Mouse (Mus musculus) forebrain, embryonic 16.5 days (tissue): Measurements from ENCODE around the gene Olfr1419. TPM values are rescaled to one million over a fixed set of nuclear protein-coding genes. Genes with fewer than 3 reads are reported as not detected.
A peak's percentile ranks its signal among the peaks of the same experiment; 100 is the strongest.
"Not testable (repeated sequence)": the region's sequence is repeated elsewhere in the genome, so short reads cannot be mapped to it uniquely, and the experiment has no call there.

Experiments
- ATAC-seq: fragments of 200-750 bp; cut with Nextera tagmentation; 2 replicates; pipeline ENCODE4 v1.8.0; 2017; ENCODE audit warnings: mild to moderate bottlenecking, moderate library complexity
- H3K27ac ChIP-seq: fragments of 300-500 bp; sonication (generic); 2 replicates; pipeline ENCODE4 v1.5.1; 2014; ENCODE audit warnings: low read length, control low read depth
- H3K27me3 ChIP-seq: fragments of 300-500 bp; sonication (generic); replicated peaks from 2 replicates; pipeline ENCODE4 v1.6.1; 2014; ENCODE audit warnings: low read length; ENCODE audit not compliant: control insufficient read depth, insufficient read depth
- H3K36me3 ChIP-seq: fragments of 300-500 bp; sonication (generic); 2 replicates; pipeline ENCODE4 v1.6.1; 2014; ENCODE audit not compliant: control insufficient read depth, insufficient read depth
- H3K4me1 ChIP-seq: fragments of 300-500 bp; sonication (generic); replicated peaks from 2 replicates; pipeline ENCODE4 v1.6.1; 2014; ENCODE audit warnings: low read length; ENCODE audit not compliant: control insufficient read depth, insufficient read depth
- H3K4me2 ChIP-seq: fragments of 300-500 bp; sonication (generic); 2 replicates; pipeline ENCODE4 v1.6.1; 2014; ENCODE audit warnings: mild to moderate bottlenecking, low read length, control low read depth
- H3K4me3 ChIP-seq: fragments of 300-500 bp; sonication (generic); replicated peaks from 2 replicates; pipeline ENCODE4 v1.5.1; 2014; ENCODE audit warnings: mild to moderate bottlenecking, low read length, control low read depth
- H3K9ac ChIP-seq: fragments of 300-500 bp; sonication (generic); replicated peaks from 2 replicates; pipeline ENCODE4 v1.6.1; 2014; ENCODE audit warnings: low read depth, low read length, control low read depth
- H3K9me3 ChIP-seq: fragments of 300-500 bp; sonication (generic); 2 replicates; pipeline ENCODE4 v1.6.1; 2016; ENCODE audit warnings: low read length; ENCODE audit not compliant: control insufficient read depth
- WGBS: fragments of 180-500 bp; shearing (Covaris S2); extraction: QIAGEN DNeasy Blood & Tissue Kit; methylation state at CpG from one replicate; pipeline ENCODE4 v1.1.7; 2014; 5-methylcytosine and 5-hydroxymethylcytosine counted together
- polyA plus RNA-seq: library from polyadenylated mRNA; unstranded; fragments of >200 nt; fragmentation: Nextera tagmentation; extraction: Ambion mirVana; gene quantifications from 2 replicates; pipeline ENCODE4 v1.2.1, GENCODE M21; 2015

Olfr1419 gene
- not detected in 2 replicates for polyA plus RNA-seq

DNA sequence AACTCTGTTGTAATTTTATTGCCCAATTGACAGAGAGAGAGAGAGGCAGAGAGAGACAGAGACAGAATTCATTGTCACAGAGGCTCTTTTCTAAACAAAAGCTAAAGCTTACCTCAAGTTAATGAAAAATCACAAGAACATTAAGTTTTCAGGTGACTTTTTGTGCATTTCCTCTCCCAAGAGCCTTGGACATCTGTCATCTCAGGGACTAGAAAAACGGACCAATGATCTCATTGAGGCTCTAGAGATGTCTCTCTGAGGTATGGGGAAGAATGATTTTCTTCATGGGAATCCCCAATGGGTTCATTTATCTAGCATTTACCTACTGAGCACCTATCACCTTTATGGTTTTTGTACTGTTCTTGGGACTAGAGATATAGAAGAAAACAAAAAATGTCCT is at the start of gene Olfr1419:
Gene Olfr1419 (minus strand): TSS at position 101 of the 400 bp plus-strand sequence.
- no peaks in the 10 kb centered on the region for H3K36me3 ChIP-seq
- H3K4me1 ChIP-seq: no peaks in the 10 kb centered on the region
- no peak for ATAC-seq
- H3K9me3 ChIP-seq: no peaks in the 10 kb centered on the region
- H3K27me3 ChIP-seq: no peaks in the 10 kb centered on the region
- H3K9ac ChIP-seq: no peak within 1 kb of the TSS
- H3K4me2 ChIP-seq: no peak within 1 kb of the TSS
- 52% methylated on average over 1 of the region's 1 CpGs for WGBS
- H3K4me3 ChIP-seq: no peak within 1 kb of the TSS
- no peak within 1 kb of the TSS for H3K27ac ChIP-seq

DNA sequence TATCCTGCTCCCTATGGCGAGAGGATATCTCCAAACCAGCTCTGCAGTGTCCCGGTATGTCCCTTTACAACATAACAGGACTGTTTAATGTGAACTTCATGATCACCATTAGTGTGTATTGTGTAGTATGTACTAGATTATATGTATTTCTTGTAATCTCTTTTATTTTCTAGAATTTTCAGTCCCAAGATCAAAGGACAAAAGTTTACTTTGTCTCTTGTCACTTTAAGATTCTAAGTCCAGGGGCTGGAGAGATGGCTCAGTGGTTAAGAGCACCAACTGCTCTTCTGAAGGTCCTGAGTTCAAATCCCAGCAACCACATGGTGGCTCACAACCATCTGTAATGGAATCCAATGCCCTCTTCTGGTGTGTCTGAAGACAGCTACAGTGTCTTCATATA is 47.6 kb upstream of the Olfr1419 start:
- H3K4me3 ChIP-seq, H3K9ac ChIP-seq, H3K9me3 ChIP-seq, H3K4me2 ChIP-seq, ATAC-seq, H3K27me3 ChIP-seq, H3K27ac ChIP-seq, H3K4me1 ChIP-seq: not testable (repeated sequence)
- 100% methylated on average over 2 of the region's 2 CpGs for WGBS
- peaks cover 41% of the 10 kb centered on the region for H3K36me3 ChIP-seq

DNA sequence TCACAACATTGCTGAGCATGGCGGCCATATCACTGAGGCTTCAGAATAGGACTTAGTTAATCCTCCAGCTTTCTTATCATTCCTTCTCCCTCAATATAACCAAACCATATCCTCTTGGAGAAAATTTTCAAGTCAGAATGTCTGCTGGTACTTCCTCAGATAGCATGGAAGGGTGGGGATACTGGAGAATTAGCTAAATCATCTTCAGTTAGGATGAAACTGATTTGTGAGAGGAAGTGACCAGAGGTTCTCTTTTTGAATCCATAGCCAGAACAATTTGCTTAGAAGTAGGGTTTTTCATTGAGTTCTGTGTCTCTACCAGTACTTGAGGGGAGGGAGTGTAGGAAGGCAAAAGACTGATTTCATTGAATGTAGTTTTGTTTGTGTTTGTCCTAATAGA is 47.2 kb upstream of the Olfr1419 start:
- Histone ChIP-seq H3K9ac (no peak overlapping the region), H3K27ac (no peak overlapping the region), H3K4me3 (no peak overlapping the region), H3K4me1 (no peaks in the 10 kb centered on the region), H3K9me3 (no peaks in the 10 kb centered on the region), H3K27me3 (no peaks in the 10 kb centered on the region), H3K4me2 (no peak overlapping the region), H3K36me3 (peaks cover 41% of the 10 kb centered on the region)
- no peak for ATAC-seq
- WGBS: 93% methylated on average over 1 of the region's 1 CpGs

DNA sequence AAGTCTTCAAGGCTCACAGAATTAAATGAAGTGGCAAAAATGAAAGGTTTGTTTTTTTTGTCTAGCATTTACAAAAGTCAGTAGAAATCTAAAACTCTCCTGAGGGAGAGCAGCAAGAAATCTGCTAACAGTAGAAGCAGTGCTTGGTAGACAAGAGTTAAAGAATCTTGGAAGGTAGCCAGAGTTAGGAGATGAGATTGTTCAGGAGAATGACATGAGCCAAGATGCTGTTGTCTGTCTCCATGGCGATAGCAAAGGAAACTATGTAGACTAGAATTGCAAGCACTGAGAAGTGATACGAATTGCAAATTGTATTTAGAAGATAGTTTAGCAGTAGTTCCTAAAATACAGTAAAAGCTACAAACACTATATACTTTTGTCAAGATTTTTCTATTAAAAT is 40.9 kb upstream of the Olfr1419 start:
- WGBS: 3% methylated on average over 2 of the region's 2 CpGs
- ATAC-seq: no peak
- Histone ChIP-seq H3K4me1 (peaks cover 29% of the 10 kb centered on the region), H3K36me3 (peaks cover 10% of the 10 kb centered on the region), H3K4me3 (no peak overlapping the region), H3K9me3 (no peaks in the 10 kb centered on the region), H3K9ac (no peak overlapping the region), H3K27ac (no peak overlapping the region), H3K4me2 (no peak overlapping the region), H3K27me3 (no peaks in the 10 kb centered on the region)

DNA sequence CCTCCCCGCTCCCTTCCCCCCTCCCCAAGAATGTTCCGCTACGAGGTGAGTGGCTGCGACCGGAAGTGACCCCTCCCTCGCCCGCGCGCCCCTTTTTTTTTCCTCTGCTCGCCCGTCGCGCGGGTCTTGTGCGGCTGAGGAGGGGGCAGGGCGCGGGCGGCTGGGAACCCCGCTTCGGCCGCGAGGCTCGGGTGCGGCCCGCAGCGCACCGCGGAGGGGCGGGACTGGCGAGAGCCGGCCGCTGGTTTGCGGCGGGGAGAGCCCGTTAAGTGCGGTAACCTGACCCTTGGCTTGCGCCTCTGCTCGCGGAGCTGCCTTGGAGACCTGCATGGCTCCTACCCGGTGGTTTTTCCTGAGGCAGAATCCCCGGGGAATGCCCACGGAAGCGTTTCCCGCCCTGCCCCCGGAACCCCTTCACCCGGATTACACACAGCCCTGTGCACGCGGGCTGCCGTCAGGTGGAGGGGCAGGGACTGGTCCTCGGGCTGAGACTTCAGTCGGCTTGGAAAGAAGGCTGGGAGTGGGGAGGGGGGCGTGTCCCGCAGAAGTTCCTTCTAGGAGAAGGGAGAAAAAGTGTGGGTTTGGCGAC is 37.7 kb upstream of the Olfr1419 start:
- under 1% methylated on average over 44 of the region's 54 CpGs for WGBS

DNA sequence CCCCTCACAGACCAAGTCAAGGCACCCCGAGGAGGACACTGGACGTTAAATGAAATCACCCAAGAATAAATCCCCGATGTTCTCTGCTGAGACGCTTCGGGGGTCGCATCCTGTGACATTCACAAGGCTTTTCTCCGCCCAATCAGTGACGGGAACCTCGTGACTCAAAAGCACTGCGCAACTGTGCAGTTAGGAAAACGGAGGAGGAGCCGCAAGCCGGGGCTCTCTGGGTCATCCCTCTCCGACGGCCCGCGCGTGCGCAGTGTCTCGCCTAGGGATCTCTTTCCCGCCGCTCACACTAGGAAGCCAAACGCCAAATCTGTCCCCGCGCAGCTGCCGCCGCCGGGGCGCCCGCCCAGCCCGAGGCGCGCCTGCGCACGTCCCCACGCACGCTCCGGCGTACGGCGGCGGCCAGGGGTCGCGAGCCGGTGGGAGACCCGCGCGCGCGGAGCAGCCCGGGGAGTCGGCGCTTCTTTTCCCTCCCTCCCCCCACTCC is 37.2 kb upstream of the Olfr1419 start, which contains the start of gene Patl1:
Gene Patl1 (plus strand): TSS at position 363 of the 496 bp plus-strand sequence.
- Histone ChIP-seq H3K9me3 (no peaks in the 10 kb centered on the region), H3K27me3 (no peaks in the 10 kb centered on the region), H3K36me3 (peaks cover 3% of the 10 kb centered on the region; the same call in 1 of the 2 replicates), H3K4me3 (peak within 1 kb of the TSS; percentile 56), H3K9ac (peak within 1 kb of the TSS; percentile 69), H3K27ac (peak within 1 kb of the TSS; percentile 77), H3K4me1 (peaks cover 29% of the 10 kb centered on the region), H3K4me2 (peak within 1 kb of the TSS; percentile 80)
- ATAC-seq: peak; percentile 97
- WGBS: under 1% methylated on average over 50 of the region's 53 CpGs

More for the DNA sequence above, 37.7 kb upstream of the Olfr1419 start:
- peak; percentile 61 for ATAC-seq
- Histone ChIP-seq H3K9me3 (no peaks in the 10 kb centered on the region), H3K27me3 (no peaks in the 10 kb centered on the region), H3K4me1 (peaks cover 29% of the 10 kb centered on the region), H3K36me3 (peaks cover 3% of the 10 kb centered on the region; the same call in 1 of the 2 replicates), H3K4me2 (peak overlapping the region; percentile 72), H3K27ac (peak overlapping the region; percentile 77), H3K4me3 (peak overlapping the region; percentile 56), H3K9ac (peak overlapping the region; percentile 69)

DNA sequence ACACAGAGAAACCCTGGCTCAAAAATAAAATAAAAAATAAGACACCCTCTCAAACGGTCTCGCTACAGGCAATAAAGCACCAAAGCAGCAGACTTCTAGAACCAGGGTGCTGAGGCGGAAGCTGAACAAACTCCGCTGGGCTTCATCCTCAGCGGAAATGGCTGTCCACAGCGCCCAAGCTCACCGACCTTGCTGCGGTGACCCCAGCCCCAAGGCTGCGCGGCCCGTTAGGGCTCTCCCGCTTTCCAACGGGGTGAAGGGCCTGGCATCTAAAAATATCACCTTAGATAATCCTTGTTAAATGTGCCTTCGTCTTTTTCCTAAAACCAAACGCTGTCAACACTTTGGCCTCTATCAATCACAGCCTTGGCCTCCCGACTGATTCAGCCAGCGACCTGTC is 36.7 kb upstream of the Olfr1419 start:
- H3K27ac ChIP-seq: peak overlapping the region; percentile 67
- WGBS: 4% methylated on average over 17 of the region's 17 CpGs
- H3K9me3 ChIP-seq: no peaks in the 10 kb centered on the region
- ATAC-seq: peak; percentile 22
- H3K36me3 ChIP-seq: peaks cover 3% of the 10 kb centered on the region; the same call in 1 of the 2 replicates
- peak overlapping the region; percentile 66 for H3K9ac ChIP-seq
- peaks cover 29% of the 10 kb centered on the region for H3K4me1 ChIP-seq
- H3K4me3 ChIP-seq: peak overlapping the region; percentile 56
- no peaks in the 10 kb centered on the region for H3K27me3 ChIP-seq
- H3K4me2 ChIP-seq: peak overlapping the region; percentile 80

DNA sequence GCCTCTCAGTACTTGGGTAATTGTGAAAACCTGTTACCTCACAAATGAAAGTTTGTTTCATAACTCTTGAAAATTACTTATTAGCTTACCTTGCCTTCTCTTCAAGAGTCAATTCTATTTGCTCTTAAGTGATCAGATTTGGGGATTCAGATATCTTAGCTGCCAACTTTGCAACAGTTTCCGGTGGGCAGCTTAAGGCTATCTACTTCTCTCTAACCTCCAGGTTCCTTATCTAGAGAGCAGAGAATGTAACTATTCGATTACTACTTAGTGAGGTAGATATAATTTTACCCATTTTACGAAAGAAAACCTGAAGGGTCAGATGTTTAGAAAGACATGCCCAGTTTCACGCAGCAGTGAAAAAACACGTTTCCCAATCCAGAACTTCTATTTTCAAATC is 36.1 kb upstream of the Olfr1419 start:
- H3K36me3 ChIP-seq: peaks cover 3% of the 10 kb centered on the region; the same call in 1 of the 2 replicates
- no peak for ATAC-seq
- no peak overlapping the region for H3K27ac ChIP-seq

DNA sequence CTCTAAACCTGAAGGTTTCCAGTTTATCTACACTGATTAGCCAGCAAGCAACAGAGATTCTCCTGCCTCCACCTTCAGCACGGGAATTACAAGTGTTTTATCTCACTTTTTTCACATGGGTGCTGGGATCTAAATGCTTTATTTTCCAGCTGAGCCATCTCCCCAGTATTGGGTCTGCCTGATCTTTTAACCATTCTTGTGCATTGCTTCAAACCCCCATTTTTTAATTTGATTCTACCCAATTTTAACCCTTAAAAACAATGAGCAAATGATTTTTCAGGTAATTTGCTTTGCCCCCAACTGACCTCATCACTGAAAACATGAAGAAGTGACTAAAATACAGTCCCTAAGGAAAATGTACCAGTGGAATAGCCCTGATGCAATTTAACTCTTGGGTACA is 11.4 kb upstream of the Olfr1419 start, which contains the start of gene Olfr1420:
Gene Olfr1420 (plus strand): TSS at position 301 of the 400 bp plus-strand sequence.
- H3K9me3 ChIP-seq: no peaks in the 10 kb centered on the region
- H3K27ac ChIP-seq: no peak within 1 kb of the TSS
- H3K4me3 ChIP-seq: no peak within 1 kb of the TSS
- H3K36me3 ChIP-seq: no peaks in the 10 kb centered on the region
- H3K4me2 ChIP-seq: no peak within 1 kb of the TSS
- WGBS: 58% methylated on average over 1 of the region's 1 CpGs
- H3K4me1 ChIP-seq: no peaks in the 10 kb centered on the region
- H3K27me3 ChIP-seq: no peaks in the 10 kb centered on the region
- no peak for ATAC-seq
- H3K9ac ChIP-seq: no peak within 1 kb of the TSS

More for the DNA sequence above, 36.1 kb upstream of the Olfr1419 start:
- H3K9me3 ChIP-seq: no peaks in the 10 kb centered on the region
- peaks cover 23% of the 10 kb centered on the region for H3K4me1 ChIP-seq
- H3K27me3 ChIP-seq: no peaks in the 10 kb centered on the region
- no peak overlapping the region for H3K9ac ChIP-seq
- peak overlapping the region; percentile 80 for H3K4me2 ChIP-seq
- H3K4me3 ChIP-seq: peak overlapping the region; percentile 56
- WGBS: 97% methylated on average over 5 of the region's 5 CpGs
